Mouse (Mus musculus): ENCODE results near the gene Olfr1393.

GRCm38 (mm10) chr11:49322442-49322841 lies 44.3 kb downstream of the Olfr1393 start, which contains the start of gene Olfr1391:
- TF ChIP-seq CTCF (IDR thresholded peaks at IDR 0.05; ENCODE audit: low read depth) (no peak), EP300 (IDR thresholded peaks at IDR 0.05; ENCODE audit: low read depth) (no peak)
